Mouse (Mus musculus): ENCODE data around the gene Dkk2.
A peak's percentile ranks its signal among the peaks of the same experiment; 100 is the strongest.

The Dkk2 gene

DNA sequence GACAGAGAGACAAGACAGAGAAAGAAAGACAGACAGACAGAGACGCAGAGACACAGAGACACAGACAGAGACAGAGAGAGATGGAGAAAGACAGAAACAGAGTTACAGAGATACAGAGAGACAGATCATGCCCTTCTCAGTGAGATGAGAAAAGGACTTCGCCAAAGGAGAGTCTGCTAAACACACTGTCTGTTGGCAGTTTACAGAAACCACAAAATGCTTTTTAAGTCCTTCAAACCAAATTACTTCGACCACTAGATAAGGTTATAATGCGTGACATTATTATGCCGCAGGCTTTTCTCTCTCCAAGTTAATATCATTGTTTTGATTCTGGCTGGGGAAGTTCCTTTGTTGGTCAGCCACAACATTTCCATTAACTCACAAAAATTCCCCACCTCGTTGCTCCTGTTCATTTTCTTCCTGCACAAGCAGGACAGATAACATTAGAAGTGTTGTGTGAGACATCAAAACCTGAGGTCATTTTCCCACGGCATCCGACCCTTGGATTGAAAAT, 40.2 kb downstream of the Dkk2 start:
- DNase-seq (ENCODE audit: low spot score), result no peak

- DNase-seq (ENCODE audit: low spot score), result no peak
Measured at GRCm38 (mm10) chr3:132129730-132130274, 44.7 kb downstream of the Dkk2 start.

- DNase-seq (ENCODE audit: low spot score), result no peak
Measured at GRCm38 (mm10) chr3:132130781-132131180, 45.7 kb downstream of the Dkk2 start.

DNA sequence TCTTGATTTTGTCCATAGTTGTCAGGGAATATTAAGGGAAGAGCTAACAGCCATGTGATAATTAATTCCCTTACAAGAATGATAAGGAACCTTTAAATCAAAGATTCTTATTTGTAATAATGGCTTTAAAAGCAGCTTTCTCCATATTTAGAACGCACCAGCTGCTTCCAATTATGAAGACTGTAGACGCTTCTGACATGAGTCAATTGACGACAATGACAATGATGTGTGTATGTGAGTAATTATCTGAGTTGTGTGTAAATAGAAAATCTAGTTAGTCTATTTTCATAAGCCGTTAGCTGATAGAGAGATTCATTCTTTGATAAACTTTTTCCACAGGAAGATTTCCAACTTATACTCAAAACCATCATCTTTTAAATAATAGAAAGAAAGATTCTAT, 46.8 kb downstream of the Dkk2 start:
- DNase-seq (ENCODE audit: low spot score), result no peak

GRCm38 (mm10) chr3:132134502-132134901, 49.4 kb downstream of the Dkk2 start:
- no peak for DNase-seq (ENCODE audit: low spot score)

GRCm38 (mm10) chr3:132137802-132138378, 52.8 kb downstream of the Dkk2 start:
- no peak for DNase-seq (ENCODE audit: low spot score)

DNA sequence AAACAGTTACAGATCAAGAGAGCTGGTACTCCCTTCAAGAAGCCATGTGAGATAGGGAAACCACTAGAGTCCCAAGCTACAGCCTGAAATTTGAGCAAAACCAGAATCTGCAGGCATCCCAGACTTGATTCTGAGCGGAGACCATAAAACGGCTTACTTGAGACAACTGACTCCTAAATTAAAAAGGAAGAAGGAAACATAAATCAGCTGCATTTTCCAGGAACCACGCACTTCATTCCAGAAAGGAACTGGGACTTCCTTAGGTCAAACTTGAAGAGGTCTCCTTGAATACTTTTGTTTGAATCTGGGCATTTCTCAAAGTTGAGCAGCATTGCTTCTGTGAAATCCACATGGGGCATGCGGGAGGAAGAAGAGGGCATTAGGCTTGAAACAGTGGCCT, 55.9 kb downstream of the Dkk2 start:
- DNase-seq (ENCODE audit: low spot score), result no peak

DNA sequence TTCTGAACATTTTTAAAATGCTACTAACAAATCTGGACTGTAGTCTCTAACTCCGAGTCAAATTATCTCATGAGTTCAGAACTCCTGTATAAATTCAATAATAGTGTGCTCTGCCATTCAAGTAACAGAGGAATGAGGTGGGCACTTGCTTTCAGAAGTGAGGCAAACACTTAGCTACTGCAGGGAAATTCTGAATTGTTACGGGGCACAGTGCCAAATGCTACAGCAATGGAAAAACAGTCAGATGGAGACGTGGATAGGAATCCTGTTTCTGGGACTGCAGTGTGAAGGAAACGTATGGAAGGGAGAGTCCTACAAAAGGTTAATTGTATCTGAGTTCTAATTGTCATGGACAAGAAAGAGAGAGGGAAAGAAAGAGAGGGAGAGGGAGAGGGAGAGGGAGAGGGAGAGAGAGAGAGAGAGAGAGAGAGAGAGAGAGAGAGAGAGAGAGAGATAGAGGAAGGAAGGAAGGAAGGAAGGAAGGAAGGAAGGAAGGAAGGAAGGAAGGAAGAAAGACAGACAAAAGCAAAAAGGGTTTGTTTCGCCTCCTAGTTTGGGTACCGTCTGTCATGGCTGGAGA, 64.4 kb downstream of the Dkk2 start:
- no peak for DNase-seq (ENCODE audit: low spot score)

GRCm38 (mm10) chr3:132158817-132159216, 73.7 kb downstream of the Dkk2 start:
- no peak for DNase-seq (ENCODE audit: low spot score)

- no peak for DNase-seq (ENCODE audit: low spot score)
Measured at GRCm38 (mm10) chr3:132168911-132169310, 83.8 kb downstream of the Dkk2 start.

DNA sequence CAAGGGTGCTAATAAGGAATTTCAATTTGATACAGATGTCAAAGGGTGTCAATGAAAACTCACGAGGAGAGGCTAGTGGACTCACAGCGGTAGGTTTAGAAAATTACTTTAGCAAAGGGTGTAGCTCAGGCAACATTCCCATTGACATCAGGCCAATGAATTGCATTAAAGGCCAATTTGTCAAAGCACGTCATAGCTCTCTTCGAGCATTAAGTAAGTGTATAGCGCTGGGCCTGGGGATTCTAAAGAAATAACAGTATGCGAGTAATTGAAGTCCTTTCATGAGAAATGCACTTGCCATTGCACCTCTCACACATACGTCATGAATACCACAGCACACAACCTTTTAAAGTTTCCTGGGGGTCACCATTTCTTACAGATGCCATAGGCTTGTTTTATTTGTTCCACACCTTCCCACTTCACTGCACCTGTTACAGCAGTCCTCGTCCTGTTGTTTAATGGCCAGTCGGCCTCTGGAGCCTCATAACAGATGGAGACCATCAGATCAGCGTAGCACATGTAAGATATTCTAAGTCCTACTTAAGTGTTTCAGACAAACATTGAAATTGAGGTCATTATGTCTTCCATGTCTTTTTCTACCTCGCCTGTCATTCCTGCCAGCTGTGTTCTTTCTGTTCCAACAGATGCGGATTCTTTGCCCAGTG, 101.9 kb downstream of the Dkk2 start:
- DNase-seq (ENCODE audit: low spot score), result no peak

DNA sequence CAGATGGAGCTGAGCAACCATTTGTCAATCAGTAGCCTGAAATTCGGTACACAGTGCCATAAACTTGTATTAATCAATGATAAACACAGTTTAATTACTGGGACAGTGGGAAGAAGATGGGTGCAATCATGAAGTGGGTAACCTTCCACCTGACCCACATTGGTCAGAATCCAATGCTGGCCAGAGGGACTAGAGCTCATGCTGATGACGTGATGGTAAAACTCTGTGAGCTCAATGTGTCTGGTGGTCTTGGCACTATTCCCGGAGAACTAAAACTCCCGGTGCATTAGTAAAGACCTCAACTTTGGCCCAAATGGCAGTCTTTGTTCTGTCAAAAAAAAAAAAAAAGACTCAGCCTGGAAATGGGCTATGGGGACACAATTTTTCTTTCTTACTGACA, 116.9 kb downstream of the Dkk2 start:
- no peak for DNase-seq (ENCODE audit: low spot score)

GRCm38 (mm10) chr3:132202665-132203064, 117.6 kb downstream of the Dkk2 start:
- DNase-seq (ENCODE audit: low spot score), result no peak

DNA sequence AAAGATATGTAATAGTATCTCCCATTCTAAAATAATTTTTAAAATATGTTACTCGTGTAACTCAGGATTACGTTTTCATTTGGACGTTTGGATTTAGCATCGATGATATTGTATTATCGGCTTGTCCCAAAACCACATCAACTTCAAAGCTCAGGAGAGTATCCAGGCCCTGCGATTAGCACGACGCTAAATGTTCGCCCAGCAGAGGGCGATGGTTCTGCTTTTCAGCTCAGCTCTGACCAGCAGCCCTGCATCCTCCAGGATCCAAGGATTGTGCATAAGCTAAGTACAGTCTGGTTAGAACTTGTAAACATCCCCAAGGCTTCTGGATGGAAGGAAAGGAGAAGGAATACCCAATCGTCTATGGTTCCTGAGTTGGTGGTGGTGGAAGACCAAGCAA, 122.4 kb downstream of the Dkk2 start:
- DNase-seq (ENCODE audit: low spot score), result peak; percentile 45

- no peak for DNase-seq (ENCODE audit: low spot score)
Measured at GRCm38 (mm10) chr3:132211260-132211659, 126.2 kb downstream of the Dkk2 start.

DNA sequence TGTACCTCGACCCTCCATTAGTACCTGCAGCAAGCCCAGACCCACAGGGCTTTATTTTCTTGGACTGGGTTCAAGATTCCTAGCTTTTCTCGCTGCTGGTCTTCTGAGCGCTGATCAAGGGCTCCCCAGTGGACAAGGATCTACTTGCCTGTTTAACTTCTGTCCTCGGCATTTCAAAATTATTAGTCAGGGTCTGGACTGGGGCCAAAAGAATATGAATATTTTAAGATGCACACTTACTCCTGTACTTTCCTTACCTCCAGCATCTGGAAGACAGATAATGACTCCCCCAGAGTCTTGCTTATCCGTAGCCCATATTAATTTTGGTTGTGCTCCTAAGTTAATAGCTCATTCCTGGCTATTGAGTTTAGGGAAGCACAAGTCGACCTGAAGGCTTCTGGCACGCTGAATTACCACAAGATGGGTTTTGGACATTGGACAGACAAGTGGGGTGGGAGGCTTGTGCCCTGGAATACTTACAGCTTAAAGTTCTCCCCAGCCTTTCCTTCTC, 134.9 kb downstream of the Dkk2 start:
- no peak for DNase-seq (ENCODE audit: low spot score)

- DNase-seq (ENCODE audit: low spot score), result no peak
Measured at GRCm38 (mm10) chr3:132227622-132228021, 142.5 kb downstream of the Dkk2 start.
